Mouse (Mus musculus) forebrain, embryonic 13.5 days (tissue): ENCODE results near the gene Ttk. TPM values are rescaled to one million over a fixed set of nuclear protein-coding genes. Genes with fewer than 3 reads are reported as not detected.

Experiments used
- ATAC-seq: fragments of 200-750 bp; cut with Nextera tagmentation; 2 replicates; pipeline ENCODE4 v1.8.0; 2017
- H3K27ac ChIP-seq: fragments of 300-500 bp; sonication (generic); 2 replicates; pipeline ENCODE4 v1.5.1; 2015; ENCODE audit warnings: inconsistent platforms, mild to moderate bottlenecking, moderate library complexity
- H3K27me3 ChIP-seq: fragments of 300-500 bp; sonication (generic); 2 replicates; pipeline ENCODE4 v1.6.1; 2015; ENCODE audit warnings: mild to moderate bottlenecking, inconsistent platforms
- H3K36me3 ChIP-seq: fragments of 300-500 bp; sonication (generic); 2 replicates; pipeline ENCODE4 v1.6.1; 2015; ENCODE audit warnings: mild to moderate bottlenecking, inconsistent platforms; ENCODE audit not compliant: poor library complexity, severe bottlenecking
- H3K4me1 ChIP-seq: fragments of 300-500 bp; sonication (generic); 2 replicates; pipeline ENCODE4 v1.6.1; 2015; ENCODE audit warnings: inconsistent platforms
- H3K4me2 ChIP-seq: fragments of 300-500 bp; sonication (generic); 2 replicates; pipeline ENCODE4 v1.6.1; 2015; ENCODE audit warnings: inconsistent platforms, mild to moderate bottlenecking, moderate library complexity
- H3K4me3 ChIP-seq: fragments of 300-500 bp; sonication (generic); 2 replicates; pipeline ENCODE4 v1.5.1; 2015; ENCODE audit warnings: mild to moderate bottlenecking, inconsistent platforms
- H3K9ac ChIP-seq: fragments of 300-500 bp; sonication (generic); 2 replicates; pipeline ENCODE4 v1.6.1; 2015; ENCODE audit warnings: mild to moderate bottlenecking, inconsistent platforms
- H3K9me3 ChIP-seq: fragments of 300-500 bp; sonication (generic); replicated peaks from 2 replicates; pipeline ENCODE4 v1.6.1; 2016; ENCODE audit warnings: inconsistent platforms
- WGBS: fragments of 180-500 bp; shearing (Covaris S2); methylation state at CpG from one replicate; pipeline ENCODE4 v1.1.7; 2015; 5-methylcytosine and 5-hydroxymethylcytosine counted together
- polyA plus RNA-seq: library from polyadenylated mRNA; unstranded; fragments of >200 nt; fragmentation: Nextera tagmentation; extraction: Ambion mirVana; gene quantifications from 2 replicates; pipeline ENCODE4 v1.2.1, GENCODE M21; 2015

Ttk gene
- 33.8 and 35.8 TPM in 2 replicates for polyA plus RNA-seq

GRCm38 (mm10) chr9:83833811-83834747 is at the start of gene Ttk:
Ttk (plus strand) TSS chr9:83834689.
- WGBS: under 1% methylated on average over 38 of the region's 38 CpGs
- peak; percentile 100 for ATAC-seq

DNA sequence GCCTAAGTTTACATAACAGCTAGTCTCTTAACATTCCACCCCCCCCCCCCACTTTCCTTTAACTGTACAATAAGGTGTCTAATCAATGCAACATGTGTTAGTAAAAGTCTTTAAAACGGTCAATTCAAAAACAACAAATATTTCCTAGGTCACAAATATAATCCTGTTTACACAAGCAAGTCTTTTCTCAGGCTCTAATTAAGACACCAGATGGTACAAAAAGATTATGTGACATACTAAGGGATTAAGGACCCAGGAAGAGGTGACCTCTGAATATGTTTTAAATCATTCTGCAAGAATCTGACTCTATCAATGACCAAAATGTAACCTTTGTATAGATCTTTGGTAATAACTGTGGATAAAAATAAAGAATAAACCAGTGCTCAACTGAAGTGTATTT is 49.0 kb upstream of the Ttk start:
- H3K4me1 ChIP-seq: no peaks in the 10 kb centered on the region
- H3K27ac ChIP-seq: no peak overlapping the region
- H3K27me3 ChIP-seq: no peaks in the 10 kb centered on the region
- H3K36me3 ChIP-seq: peaks cover 46% of the 10 kb centered on the region
- no peak overlapping the region for H3K9ac ChIP-seq
- ATAC-seq: no peak
- H3K4me3 ChIP-seq: no peak overlapping the region
- no peaks in the 10 kb centered on the region for H3K9me3 ChIP-seq
- no peak overlapping the region for H3K4me2 ChIP-seq
- 78% methylated on average over 1 of the region's 1 CpGs for WGBS

More at GRCm38 (mm10) chr9:83833811-83834747, at the start of gene Ttk:
- Histone ChIP-seq H3K9me3 (no peaks in the 10 kb centered on the region), H3K27me3 (no peaks in the 10 kb centered on the region), H3K9ac (peak within 1 kb of the TSS; percentile 85), H3K4me3 (peak within 1 kb of the TSS; percentile 80), H3K4me1 (peaks cover 25% of the 10 kb centered on the region), H3K36me3 (no peaks in the 10 kb centered on the region), H3K4me2 (peak within 1 kb of the TSS; percentile 82), H3K27ac (peak within 1 kb of the TSS; percentile 96)

- Histone ChIP-seq H3K4me3 (no peak overlapping the region), H3K9ac (no peak overlapping the region), H3K27me3 (no peaks in the 10 kb centered on the region), H3K36me3 (peaks cover 23% of the 10 kb centered on the region), H3K9me3 (no peaks in the 10 kb centered on the region), H3K4me1 (no peaks in the 10 kb centered on the region; the same call in 1 of the 2 replicates), H3K27ac (no peak overlapping the region), H3K4me2 (no peak overlapping the region)
- ATAC-seq: no peak
- WGBS: 91% methylated on average over 6 of the region's 6 CpGs
Measured at GRCm38 (mm10) chr9:83789326-83789725, 45.2 kb upstream of the Ttk start.

DNA sequence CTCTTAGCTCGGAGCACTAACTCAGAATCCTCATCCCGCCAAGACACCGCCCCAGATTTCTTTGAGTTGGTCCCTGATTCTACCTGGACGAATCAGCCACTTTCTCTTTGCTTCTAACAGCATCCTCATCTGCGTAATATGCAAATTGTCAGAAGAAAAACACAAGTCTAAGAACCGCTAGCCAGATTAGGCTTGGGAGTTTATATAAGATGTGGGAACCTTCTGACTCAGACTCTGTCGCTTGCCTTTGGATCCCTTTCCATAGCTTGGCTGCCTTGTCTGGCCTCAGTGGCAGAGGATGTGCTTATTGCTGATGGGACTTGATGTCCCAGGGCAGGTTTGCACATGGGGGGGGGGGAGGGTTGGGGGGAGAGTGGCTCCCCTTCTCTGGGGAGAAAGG is 37.6 kb upstream of the Ttk start:
- Histone ChIP-seq H3K4me1 (no peaks in the 10 kb centered on the region; the same call in 1 of the 2 replicates), H3K36me3 (no peaks in the 10 kb centered on the region), H3K27me3 (no peaks in the 10 kb centered on the region), H3K27ac (no peak overlapping the region), H3K9ac (no peak overlapping the region), H3K4me2 (no peak overlapping the region), H3K9me3 (no peaks in the 10 kb centered on the region), H3K4me3 (no peak overlapping the region)
- ATAC-seq: no peak
- WGBS: 91% methylated on average over 7 of the region's 7 CpGs

DNA sequence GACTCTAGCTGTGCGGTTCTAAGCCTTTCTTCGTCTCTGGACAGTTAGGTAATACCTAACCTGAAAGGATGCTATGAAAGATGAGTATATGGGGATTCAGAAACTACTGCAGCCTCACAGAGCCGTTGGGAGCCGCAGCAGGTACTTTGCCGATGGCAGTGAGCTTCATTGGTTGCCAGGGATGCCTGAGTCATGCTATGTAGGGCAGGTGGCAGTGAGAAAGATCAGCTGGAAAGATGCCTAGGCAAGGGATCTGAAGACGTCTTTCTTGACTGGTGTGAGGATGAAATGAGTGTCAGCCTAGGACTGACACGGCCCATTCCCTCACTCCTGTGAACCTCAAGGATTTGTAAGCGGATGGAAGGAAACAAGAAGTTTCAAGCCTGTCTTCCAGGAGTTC is 36.6 kb upstream of the Ttk start:
- 85% methylated on average over 8 of the region's 8 CpGs for WGBS
- no peak overlapping the region for H3K4me3 ChIP-seq
- H3K27ac ChIP-seq: no peak overlapping the region
- no peaks in the 10 kb centered on the region for H3K36me3 ChIP-seq
- no peak overlapping the region for H3K9ac ChIP-seq
- ATAC-seq: no peak
- H3K27me3 ChIP-seq: no peaks in the 10 kb centered on the region
- H3K9me3 ChIP-seq: no peaks in the 10 kb centered on the region
- H3K4me2 ChIP-seq: no peak overlapping the region
- H3K4me1 ChIP-seq: peaks cover 10% of the 10 kb centered on the region

DNA sequence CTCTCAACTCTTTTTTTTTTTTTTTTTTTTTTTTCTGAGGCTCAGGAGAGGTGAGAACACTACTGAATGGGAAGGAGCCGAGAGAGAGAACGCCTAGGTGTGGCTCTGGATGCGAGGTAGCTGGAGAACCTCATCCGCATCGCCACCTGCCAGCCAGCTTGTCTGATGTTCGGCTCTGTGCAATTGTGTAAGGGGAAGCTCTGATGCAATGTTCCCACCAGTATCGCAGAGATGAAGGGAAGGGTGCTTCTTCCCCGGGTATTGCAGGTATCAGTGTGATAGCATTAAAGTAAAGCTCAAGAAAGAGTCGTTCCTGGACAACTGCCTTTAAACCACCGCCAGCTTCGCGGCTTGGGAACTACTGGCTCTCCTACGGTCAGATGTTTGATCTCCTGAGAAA is 30.1 kb upstream of the Ttk start:
- Histone ChIP-seq H3K9me3 (no peaks in the 10 kb centered on the region), H3K4me1 (peaks cover 41% of the 10 kb centered on the region), H3K9ac (peak overlapping the region; percentile 21; the same call in 1 of the 2 replicates), H3K4me3 (peak overlapping the region; percentile 82), H3K27me3 (no peaks in the 10 kb centered on the region), H3K36me3 (no peaks in the 10 kb centered on the region), H3K4me2 (peak overlapping the region; percentile 80), H3K27ac (no peak overlapping the region)
- no peak for ATAC-seq
- WGBS: 62% methylated on average over 13 of the region's 13 CpGs

DNA sequence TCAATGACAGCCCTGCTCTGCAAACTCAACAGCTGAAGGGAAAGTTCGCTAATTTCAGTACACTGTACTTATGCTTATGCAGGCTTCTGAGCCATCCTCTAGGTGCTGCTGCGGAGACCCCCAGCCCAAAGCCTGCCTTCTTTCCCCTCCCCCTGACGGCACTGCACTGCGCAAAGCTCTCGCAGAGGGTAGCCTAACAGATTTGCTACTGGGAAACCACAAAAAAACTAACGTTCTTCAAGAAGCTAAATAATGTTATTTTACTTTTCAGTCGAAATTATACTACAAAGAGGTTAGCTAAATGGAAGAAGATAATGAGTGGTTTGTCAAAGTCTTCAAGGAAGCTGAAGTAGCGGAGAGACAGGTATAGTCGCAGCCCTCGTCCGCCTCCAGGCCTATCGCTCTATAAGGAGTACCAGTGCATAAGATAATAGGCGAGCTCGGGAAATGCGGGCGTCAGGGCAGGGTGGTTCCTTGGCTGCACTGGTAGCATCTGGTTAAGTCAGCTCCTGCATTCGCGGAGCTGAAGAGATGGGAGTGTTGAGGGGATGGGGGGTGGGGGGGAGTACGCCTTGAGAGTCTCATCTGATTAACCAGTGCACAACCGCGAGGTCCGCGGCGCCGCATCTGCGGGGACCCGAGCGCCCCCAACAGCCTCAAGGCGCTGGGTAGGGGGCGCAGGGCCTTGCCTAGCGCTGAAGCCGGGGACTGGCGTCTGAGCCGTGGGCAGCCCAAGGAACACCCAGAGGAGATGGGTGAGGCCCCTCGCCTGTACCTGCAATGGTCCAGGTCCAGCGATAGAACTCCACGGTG is 29.1 kb upstream of the Ttk start:
- H3K4me2 ChIP-seq: peak overlapping the region; percentile 80
- no peaks in the 10 kb centered on the region for H3K27me3 ChIP-seq
- H3K9me3 ChIP-seq: no peaks in the 10 kb centered on the region
- peaks cover 41% of the 10 kb centered on the region for H3K4me1 ChIP-seq
- peak; percentile 88 for ATAC-seq
- under 1% methylated on average over 37 of the region's 37 CpGs for WGBS
- peak overlapping the region; percentile 94 for H3K27ac ChIP-seq
- peak overlapping the region; percentile 89 for H3K9ac ChIP-seq
- H3K4me3 ChIP-seq: peak overlapping the region; percentile 82
- no peaks in the 10 kb centered on the region for H3K36me3 ChIP-seq

DNA sequence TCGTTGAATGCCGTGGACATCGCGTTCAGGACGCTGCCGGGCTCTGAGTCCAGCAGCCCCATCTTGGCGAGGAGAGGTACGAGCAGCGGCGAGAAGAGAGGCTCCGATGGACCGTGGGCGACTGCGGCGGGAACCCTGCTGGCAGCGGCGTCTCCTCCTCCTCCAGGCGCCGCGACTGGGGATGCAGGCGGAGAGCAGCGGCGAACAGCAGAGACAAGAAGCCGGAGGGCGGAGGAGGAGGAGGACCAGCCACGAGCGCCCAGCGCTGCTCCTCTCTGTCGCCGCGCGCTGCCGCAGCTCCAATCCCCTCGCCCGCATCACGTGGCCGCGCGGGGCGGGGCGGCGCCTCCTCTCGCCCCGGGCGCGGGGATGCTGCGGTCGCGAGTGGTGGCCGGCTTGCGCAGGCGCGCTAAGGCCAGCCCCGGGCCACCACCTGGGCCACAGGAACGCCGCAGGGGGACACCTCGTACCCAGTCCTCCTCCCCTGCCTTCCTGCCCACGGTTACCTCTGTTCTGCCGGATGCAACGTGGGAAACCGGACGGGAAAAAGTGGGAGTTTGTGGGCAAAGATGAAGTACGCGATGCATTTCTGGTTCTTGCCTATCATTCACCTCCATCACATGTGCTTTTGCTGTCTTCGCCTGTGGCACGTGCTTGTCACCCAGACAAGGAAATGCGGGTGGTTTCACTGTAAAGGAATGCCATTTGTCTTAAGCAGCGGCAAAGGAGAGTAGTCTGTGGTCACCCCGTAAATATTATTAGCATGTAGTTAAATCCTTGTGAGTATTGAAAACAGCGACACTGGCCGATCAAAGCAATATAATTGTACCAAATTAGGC is 28.3 kb upstream of the Ttk start, which contains the start of gene Elovl4:
Elovl4 (minus strand) TSS at position 301 of the 839 bp plus-strand sequence.
- H3K4me2 ChIP-seq: peak within 1 kb of the TSS; percentile 80
- peak within 1 kb of the TSS; percentile 82 for H3K4me3 ChIP-seq
- H3K4me1 ChIP-seq: peaks cover 41% of the 10 kb centered on the region
- peak within 1 kb of the TSS; percentile 94 for H3K27ac ChIP-seq
- H3K9ac ChIP-seq: peak within 1 kb of the TSS; percentile 89
- no peaks in the 10 kb centered on the region for H3K36me3 ChIP-seq
- no peaks in the 10 kb centered on the region for H3K9me3 ChIP-seq
- ATAC-seq: peak; percentile 95
- no peaks in the 10 kb centered on the region for H3K27me3 ChIP-seq
- WGBS: 2% methylated on average over 50 of the region's 71 CpGs

GRCm38 (mm10) chr9:83807562-83807961 is 26.9 kb upstream of the Ttk start:
- 4% methylated on average over 2 of the region's 2 CpGs for WGBS
- Histone ChIP-seq H3K9me3 (no peaks in the 10 kb centered on the region), H3K36me3 (no peaks in the 10 kb centered on the region), H3K4me3 (no peak overlapping the region), H3K4me2 (no peak overlapping the region), H3K4me1 (peaks cover 34% of the 10 kb centered on the region), H3K27ac (no peak overlapping the region), H3K9ac (no peak overlapping the region), H3K27me3 (no peaks in the 10 kb centered on the region)
- no peak for ATAC-seq

GRCm38 (mm10) chr9:83819188-83819587 is 15.3 kb upstream of the Ttk start:
- Histone ChIP-seq H3K4me3 (no peak overlapping the region), H3K27ac (no peak overlapping the region), H3K4me1 (no peaks in the 10 kb centered on the region), H3K27me3 (no peaks in the 10 kb centered on the region), H3K36me3 (no peaks in the 10 kb centered on the region), H3K9me3 (no peaks in the 10 kb centered on the region), H3K4me2 (no peak overlapping the region), H3K9ac (no peak overlapping the region)
- no peak for ATAC-seq
- 70% methylated on average over 7 of the region's 7 CpGs for WGBS

GRCm38 (mm10) chr9:83820976-83821375 is 13.5 kb upstream of the Ttk start:
- H3K4me2 ChIP-seq: no peak overlapping the region
- no peak overlapping the region for H3K27ac ChIP-seq
- no peaks in the 10 kb centered on the region for H3K4me1 ChIP-seq
- H3K27me3 ChIP-seq: no peaks in the 10 kb centered on the region
- no peaks in the 10 kb centered on the region for H3K9me3 ChIP-seq
- no peak for ATAC-seq
- H3K36me3 ChIP-seq: no peaks in the 10 kb centered on the region
- WGBS: 88% methylated on average over 2 of the region's 2 CpGs
- no peak overlapping the region for H3K9ac ChIP-seq
- no peak overlapping the region for H3K4me3 ChIP-seq
